Comparison of ENCODE assay signal across 9 mouse cellular contexts in the genomic region with DNA sequence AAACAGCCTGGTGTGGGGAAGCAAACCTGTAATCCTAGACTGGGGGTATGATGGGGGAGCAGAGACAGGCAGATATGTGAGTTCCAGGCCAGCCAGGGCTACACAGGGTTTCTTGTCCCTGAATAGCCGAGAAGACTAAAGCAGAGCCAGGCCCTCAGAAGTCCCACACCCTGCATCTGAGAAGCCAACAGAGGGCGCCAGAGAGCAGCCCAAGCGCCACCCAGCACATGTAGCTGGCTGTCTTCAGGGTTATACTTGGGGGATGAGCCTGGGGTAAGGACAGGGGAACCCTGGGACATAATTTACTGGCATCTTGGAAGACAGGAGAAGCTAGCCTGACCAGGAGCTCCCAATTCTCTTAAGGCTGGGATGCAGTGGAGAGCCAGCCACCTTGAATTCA. TPM values are rescaled to one million over a fixed set of nuclear protein-coding genes. Genes with fewer than 3 reads are reported as not detected.
DNase-seq lines count a peak whose midpoint lies in the region; ATAC-seq and TF ChIP-seq lines count a peak whose summit lies in the region.
"Had no signal": no experiment of that assay in that cellular context is flagged by ENCODE, and none has a peak within 500 bp of the region (broad histone marks: within the 10 kb centered on the region; RNA-seq: fewer than 3 reads in every experiment).

No protein-coding gene starts in this region.

- no peak for TF ChIP-seq EP300 in heart, postnatal 0 days (IDR thresholded peaks at IDR 0.05; ENCODE audit: low read depth)

- no peak overlapping the region for H3K27ac ChIP-seq in bone marrow macrophage, adult 2 months (ENCODE audit: insufficient read depth, low read depth, low read length)
- H3K27ac ChIP-seq in heart, postnatal 0 days (ENCODE audit: low read depth): 0 out of 2 replicates have a peak overlapping the region, but pooled peaks have one; percentile 26
- H3K27ac ChIP-seq: limb, embryonic 12.5 days had no signal

- ATAC-seq in erythroblast, adult 5-6 weeks (replicated peaks; ENCODE audit: low FRiP score, poor library complexity, severe bottlenecking): peak; percentile 65
- 0 out of 2 replicates have a peak, but pooled peaks have one; percentile 12 for ATAC-seq in heart, postnatal 0 days (ENCODE audit: insufficient read depth, low read depth)

- no peak overlapping the region for H3K9ac ChIP-seq in heart, postnatal 0 days (replicated peaks; ENCODE audit: low read depth, low read length)
- H3K9ac ChIP-seq: limb, embryonic 12.5 days had no signal

- TF ChIP-seq POLR2A in bone marrow macrophage, adult 2 months (IDR thresholded peaks at IDR 0.05; ENCODE audit: borderline replicate concordance, low read depth, low read length): no peak

- no peak overlapping the region for H3K4me2 ChIP-seq in heart, postnatal 0 days (ENCODE audit: low read depth, low read length)
- H3K4me2 ChIP-seq: limb, embryonic 12.5 days had no signal

- peaks cover 18% of the 10 kb centered on the region for H3K4me1 ChIP-seq in bone marrow macrophage, adult 2 months (ENCODE audit: control insufficient read depth, insufficient read depth, low read length)
- H3K4me1 ChIP-seq in heart, postnatal 0 days (ENCODE audit: control insufficient read depth, insufficient read depth): peaks cover 40% of the 10 kb centered on the region

- DNase-seq in ES-CJ7 (ENCODE audit: low read depth, low spot score): peak; percentile 82
- peak; percentile 79 for DNase-seq in heart, postnatal 0 days (ENCODE audit: low spot score)
- peak; percentile 58 to 82 for DNase-seq in layer of hippocampus, adult 18-20 months (ENCODE audit: low spot score in 2 of 2)
- peak; percentile 71 for DNase-seq in lung, postnatal 25 days (ENCODE audit: low spot score)
- peak; percentile 56 for DNase-seq in right cerebral cortex, postnatal 25 days
- DNase-seq in yolk sac, embryonic 10.5 days (ENCODE audit: low spot score): peak; percentile 66

- H3K9me3 ChIP-seq in heart, postnatal 0 days (replicated peaks; ENCODE audit: control insufficient read depth, low read length): no peaks in the 10 kb centered on the region
- H3K9me3 ChIP-seq: limb, embryonic 12.5 days had no signal

- H3K27me3 ChIP-seq in heart, postnatal 0 days (ENCODE audit: control insufficient read depth, insufficient read depth, low read length): no peaks in the 10 kb centered on the region
- H3K27me3 ChIP-seq: limb, embryonic 12.5 days had no signal

- H3K4me3 ChIP-seq in bone marrow macrophage, adult 2 months (ENCODE audit: insufficient read depth, low read length): no peak overlapping the region
- H3K4me3 ChIP-seq in heart, postnatal 0 days (ENCODE audit: low read depth, low read length): no peak overlapping the region
- H3K4me3 ChIP-seq: limb, embryonic 12.5 days had no signal

- peak; percentile 86 for TF ChIP-seq CTCF in bone marrow macrophage, adult 2 months (IDR thresholded peaks at IDR 0.05; ENCODE audit: low read depth, low read length)
- TF ChIP-seq CTCF in heart, postnatal 0 days (IDR thresholded peaks at IDR 0.05; ENCODE audit: low read depth): peak; percentile 94

- peaks cover 24% of the 10 kb centered on the region for H3K36me3 ChIP-seq in heart, postnatal 0 days (replicated peaks; ENCODE audit: control insufficient read depth, insufficient read depth, low read length)

- WGBS in heart, postnatal 0 days: 9% methylated on average over 3 of the region's 3 CpGs

RNA-seq across cellular contexts. Expression of a gene that starts 4.5 kb away (rescaled TPM):
- polyA plus RNA-seq in bone marrow macrophage, adult 2 months (2012; ENCODE audit: insufficient read depth, insufficient read length, missing spikeins): 16.9 and 25.5 TPM in 2 replicates
- 13.4 and 20.2 TPM in 2 replicates for total RNA-seq in erythroblast, adult 5-6 weeks (2015; ENCODE audit: low replicate concordance)
- total RNA-seq in erythroblast, adult 5-6 weeks (2017; ENCODE audit: low replicate concordance): 17.4 and 31.6 TPM in 2 replicates
- 46.3 and 64.4 TPM in 2 replicates for total RNA-seq in heart, postnatal 0 days (2014; rRNA removed; ENCODE audit: low replicate concordance)
- 75.5 and 78.5 TPM in 2 replicates for polyA plus RNA-seq in heart, postnatal 0 days (2015; fragmentation: Nextera tagmentation; extraction: Ambion mirVana)
- total RNA-seq in layer of hippocampus, adult 18-20 months (2021): 10 to 100 TPM; 16.2 to 18.4 TPM

RNA-seq across cellular contexts. Expression of a gene that starts 9.1 kb away (rescaled TPM):
- polyA plus RNA-seq in bone marrow macrophage, adult 2 months (2012; ENCODE audit: insufficient read depth, insufficient read length, missing spikeins): 82.6 and 105 TPM in 2 replicates
- 19.4 and 31.1 TPM in 2 replicates for total RNA-seq in erythroblast, adult 5-6 weeks (2015; ENCODE audit: low replicate concordance)
- 38.9 and 41.0 TPM in 2 replicates for total RNA-seq in erythroblast, adult 5-6 weeks (2017; ENCODE audit: low replicate concordance)
- 208 and 234 TPM in 2 replicates for total RNA-seq in heart, postnatal 0 days (2014; rRNA removed; ENCODE audit: low replicate concordance)
- 140 and 155 TPM in 2 replicates for polyA plus RNA-seq in heart, postnatal 0 days (2015; fragmentation: Nextera tagmentation; extraction: Ambion mirVana)
- 10 to 100 TPM; 84.9 to 94.4 TPM for total RNA-seq in layer of hippocampus, adult 18-20 months (2021)

RNA-seq across cellular contexts. Expression of a gene that starts 21.5 kb away (rescaled TPM):
- 0.12 TPM in 2 replicates for polyA plus RNA-seq in bone marrow macrophage, adult 2 months (2012; ENCODE audit: insufficient read depth, insufficient read length, missing spikeins)
- total RNA-seq in erythroblast, adult 5-6 weeks (2015; ENCODE audit: low replicate concordance): not detected in 2 replicates
- total RNA-seq in erythroblast, adult 5-6 weeks (2017; ENCODE audit: low replicate concordance): 0.26 and 0.70 TPM in 2 replicates
- 3.6 and 9.7 TPM in 2 replicates for total RNA-seq in heart, postnatal 0 days (2014; rRNA removed; ENCODE audit: low replicate concordance)
- polyA plus RNA-seq in heart, postnatal 0 days (2015; fragmentation: Nextera tagmentation; extraction: Ambion mirVana): 8.4 and 9.9 TPM in 2 replicates
- 10 to 100 TPM; 37.5 to 37.8 TPM for total RNA-seq in layer of hippocampus, adult 18-20 months (2021)

RNA-seq across cellular contexts. Expression of a gene that starts 58.0 kb away (rescaled TPM):
- polyA plus RNA-seq in bone marrow macrophage, adult 2 months (2012; ENCODE audit: insufficient read depth, insufficient read length, missing spikeins): 0.41 TPM in 1 of 2 replicates, not detected in the other
- 4.0 and 5.6 TPM in 2 replicates for total RNA-seq in erythroblast, adult 5-6 weeks (2015; ENCODE audit: low replicate concordance)
- total RNA-seq in erythroblast, adult 5-6 weeks (2017; ENCODE audit: low replicate concordance): 5.4 and 9.5 TPM in 2 replicates
- total RNA-seq in heart, postnatal 0 days (2014; rRNA removed; ENCODE audit: low replicate concordance): 3.6 and 12.4 TPM in 2 replicates
- 4.5 and 4.8 TPM in 2 replicates for polyA plus RNA-seq in heart, postnatal 0 days (2015; fragmentation: Nextera tagmentation; extraction: Ambion mirVana)
- total RNA-seq in layer of hippocampus, adult 18-20 months (2021): 1 to 10 TPM in 1 of 2 experiments, under 1 TPM in 1; 0.92 to 1.3 TPM
